Mouse (Mus musculus) thymus, postnatal 14 days (tissue): ENCODE data around the gene Thsd1.
"Not testable (repeated sequence)": the region's sequence is repeated elsewhere in the genome, so short reads cannot be mapped to it uniquely, and the experiment has no call there.

Source experiments
- DNase-seq: peaks from one replicate; pipeline ENCODE4 v3.0.0; 2021

Gene Thsd1

GRCm38 (mm10) chr8:22265194-22265593 is 38.1 kb downstream of the Thsd1 start:
- DNase-seq: no peak

- DNase-seq: no peak
Observed at GRCm38 (mm10) chr8:22266809-22267208, 39.7 kb downstream of the Thsd1 start.

- DNase-seq: no peak
Observed at GRCm38 (mm10) chr8:22273142-22273541, 46.0 kb downstream of the Thsd1 start.

GRCm38 (mm10) chr8:22274641-22275040 is 47.5 kb downstream of the Thsd1 start:
- DNase-seq: no peak

- no peak for DNase-seq
Observed at GRCm38 (mm10) chr8:22282999-22283491, 55.9 kb downstream of the Thsd1 start, which contains the start of gene Tpte. Tpte (plus strand) TSS chr8:22283441.

GRCm38 (mm10) chr8:22302326-22302725 is 75.2 kb downstream of the Thsd1 start:
- DNase-seq: no peak

GRCm38 (mm10) chr8:22302896-22303306 is 75.8 kb downstream of the Thsd1 start:
- no peak for DNase-seq

- DNase-seq: not testable (repeated sequence)
Observed at GRCm38 (mm10) chr8:22304045-22304444, 76.9 kb downstream of the Thsd1 start.

- no peak for DNase-seq
Observed at GRCm38 (mm10) chr8:22306999-22307398, 79.9 kb downstream of the Thsd1 start.
